26 mouse cellular contexts compared by ENCODE assay signal in genomic region chr7:114700871-114701270, GRCm38 (mm10). TPM values are rescaled to one million over a fixed set of nuclear protein-coding genes. Genes with fewer than 3 reads are reported as not detected.
A peak's percentile ranks its signal among the peaks of the same experiment; 100 is the strongest.
DNase-seq lines count a peak whose midpoint lies in the region; ATAC-seq and TF ChIP-seq lines count a peak whose summit lies in the region.
"Had no signal": no experiment of that assay in that cellular context is flagged by ENCODE, and none has a peak within 500 bp of the region (broad histone marks: within the 10 kb centered on the region; RNA-seq: fewer than 3 reads in every experiment).

No protein-coding gene starts in this region.

- no peak overlapping the region for H3K4me2 ChIP-seq in hindbrain, embryonic 14.5 days (replicated peaks)
- no peak overlapping the region for H3K4me2 ChIP-seq in neural tube, embryonic 15.5 days
- H3K4me2 ChIP-seq: embryonic facial prominence, embryonic 15.5 days; hindbrain, embryonic 13.5 days had no signal

- H3K4me1 ChIP-seq in hindbrain, embryonic 14.5 days (replicated peaks; ENCODE audit: control insufficient read depth, insufficient read depth, low read length): no peaks in the 10 kb centered on the region
- no peaks in the 10 kb centered on the region for H3K4me1 ChIP-seq in hindbrain, embryonic 10.5 days (replicated peaks)
- H3K4me1 ChIP-seq in neural tube, embryonic 15.5 days: no peaks in the 10 kb centered on the region
- H3K4me1 ChIP-seq: forebrain, embryonic 10.5 days; heart, embryonic 10.5 days; hindbrain, embryonic 13.5 days had no signal

- peak; percentile 24 for DNase-seq in hindbrain, embryonic 14.5 days (ENCODE audit: low spot score)
- no peak for DNase-seq in hindbrain, embryonic 10.5 days (ENCODE audit: low spot score)
- DNase-seq in retina, postnatal 1 day: peak; percentile 57
- no peak for DNase-seq in retina, embryonic 14.5 days (ENCODE audit: low spot score)
- peak; percentile 13 for DNase-seq in brain, embryonic 14.5 days (ENCODE audit: low read depth)
- no peak for DNase-seq in frontal cortex, postnatal 36 days (ENCODE audit: low spot score in 2 of 2)
- DNase-seq: adrenal gland, postnatal 14 days; cerebellum, adult 18-20 months; cerebellum, adult 9-11 months; cerebellum, postnatal 36 days; gastrocnemius, postnatal 10 days; heart, adult 18-20 months; heart, postnatal 10 days; heart, postnatal 4 days had no signal

- no peaks in the 10 kb centered on the region for H3K27me3 ChIP-seq in hindbrain, embryonic 14.5 days (ENCODE audit: control insufficient read depth, insufficient read depth, low read length)
- no peaks in the 10 kb centered on the region for H3K27me3 ChIP-seq in hindbrain, embryonic 10.5 days (ENCODE audit: insufficient read depth, poor library complexity, severe bottlenecking)
- no peaks in the 10 kb centered on the region for H3K27me3 ChIP-seq in neural tube, embryonic 15.5 days (replicated peaks)
- H3K27me3 ChIP-seq: embryonic facial prominence, embryonic 15.5 days; hindbrain, embryonic 13.5 days had no signal

- WGBS in hindbrain, embryonic 14.5 days: 60% methylated on average over 2 of the region's 2 CpGs
- WGBS in hindbrain, embryonic 10.5 days: 80% methylated on average over 2 of the region's 2 CpGs
- WGBS in neural tube, embryonic 15.5 days: 20% methylated on average over 2 of the region's 2 CpGs

- no peaks in the 10 kb centered on the region for H3K36me3 ChIP-seq in hindbrain, embryonic 14.5 days (replicated peaks; ENCODE audit: control insufficient read depth, insufficient read depth)
- H3K36me3 ChIP-seq in hindbrain, embryonic 10.5 days: no peaks in the 10 kb centered on the region
- H3K36me3 ChIP-seq in neural tube, embryonic 15.5 days: no peaks in the 10 kb centered on the region
- H3K36me3 ChIP-seq: embryonic facial prominence, embryonic 15.5 days; forebrain, embryonic 10.5 days; heart, embryonic 10.5 days; hindbrain, embryonic 13.5 days had no signal

- no peaks in the 10 kb centered on the region for H3K9me3 ChIP-seq in hindbrain, embryonic 14.5 days (ENCODE audit: control insufficient read depth, low read length)
- no peaks in the 10 kb centered on the region for H3K9me3 ChIP-seq in hindbrain, embryonic 10.5 days
- no peaks in the 10 kb centered on the region for H3K9me3 ChIP-seq in neural tube, embryonic 15.5 days (replicated peaks)
- H3K9me3 ChIP-seq: embryonic facial prominence, embryonic 15.5 days; forebrain, embryonic 10.5 days; heart, embryonic 10.5 days; hindbrain, embryonic 13.5 days had no signal

- no peak for ATAC-seq in hindbrain, embryonic 14.5 days (ENCODE audit: low FRiP score)
- no peak for ATAC-seq in megakaryocyte, adult 5-6 weeks (ENCODE audit: poor library complexity, severe bottlenecking)
- no peak for ATAC-seq in neural tube, embryonic 15.5 days (ENCODE audit: low FRiP score)
- ATAC-seq: activated CD4-positive, CD25-positive, alpha-beta regulatory T cell, adult 4 months; forebrain, embryonic 14.5 days had no signal

- H3K27ac ChIP-seq in hindbrain, embryonic 14.5 days: no peak overlapping the region
- no peak overlapping the region for H3K27ac ChIP-seq in hindbrain, embryonic 10.5 days
- no peak overlapping the region for H3K27ac ChIP-seq in neural tube, embryonic 15.5 days (replicated peaks)
- H3K27ac ChIP-seq: embryonic facial prominence, embryonic 15.5 days; forebrain, embryonic 10.5 days; heart, embryonic 10.5 days; hindbrain, embryonic 13.5 days had no signal

- TF ChIP-seq POLR2A in brain, embryonic 14.5 days (IDR thresholded peaks at IDR 0.05; ENCODE audit: borderline replicate concordance, extremely low read depth, insufficient read depth, insufficient read length, poor library complexity, severe bottlenecking): no peak

- TF ChIP-seq CTCF in brain, embryonic 14.5 days (IDR thresholded peaks at IDR 0.05; ENCODE audit: borderline replicate concordance, extremely low read depth, insufficient read depth, insufficient read length): no peak

- H3K4me3 ChIP-seq in hindbrain, embryonic 14.5 days (replicated peaks; ENCODE audit: low read length): no peak overlapping the region
- no peak overlapping the region for H3K4me3 ChIP-seq in hindbrain, embryonic 10.5 days
- H3K4me3 ChIP-seq in neural tube, embryonic 15.5 days (replicated peaks): no peak overlapping the region
- H3K4me3 ChIP-seq: embryonic facial prominence, embryonic 15.5 days; erythroblast, embryonic 14.5 days; forebrain, embryonic 10.5 days; heart, embryonic 10.5 days; hindbrain, embryonic 13.5 days had no signal

- no peak overlapping the region for H3K9ac ChIP-seq in hindbrain, embryonic 14.5 days
- H3K9ac ChIP-seq in neural tube, embryonic 15.5 days (replicated peaks): no peak overlapping the region
- H3K9ac ChIP-seq: embryonic facial prominence, embryonic 15.5 days; hindbrain, embryonic 13.5 days had no signal

RNA-seq across cellular contexts. Expression of gene Calcb, which starts 17.6 kb away (rescaled TPM):
- 11.2 and 11.6 TPM in 2 replicates for polyA plus RNA-seq in hindbrain, embryonic 14.5 days (2014; fragmentation: Nextera tagmentation; extraction: Ambion mirVana)
- polyA plus RNA-seq in hindbrain, embryonic 10.5 days (2016; fragmentation: Nextera tagmentation; extraction: Ambion mirVana): not detected in 2 replicates
- polyA plus RNA-seq in brain, embryonic 14.5 days (2012; rRNA removed): 0.33 and 0.77 TPM in 2 replicates
- not detected in 2 replicates for total RNA-seq in megakaryocyte, adult 5-6 weeks (2015)
- total RNA-seq in megakaryocyte, adult 5-6 weeks (2017): not detected in 2 replicates
- polyA plus RNA-seq in neural tube, embryonic 15.5 days (2015; fragmentation: Nextera tagmentation; extraction: Ambion mirVana): 19.9 and 28.0 TPM in 2 replicates
- total RNA-seq: adrenal gland, adult 18-20 months; adrenal gland, postnatal 14 days; gastrocnemius, postnatal 10 days; gastrocnemius, postnatal 4 days had no signal
- polyA plus RNA-seq: activated CD4-positive, CD25-positive, alpha-beta regulatory T cell, adult 4 months; erythroblast, embryonic 14.5 days; forebrain, embryonic 10.5 days; forebrain, embryonic 14.5 days; heart, embryonic 10.5 days; heart, embryonic 14.5 days had no signal

RNA-seq across cellular contexts. Expression of gene Insc, which starts 42.6 kb away (rescaled TPM):
- 2.9 and 3.1 TPM in 2 replicates for polyA plus RNA-seq in hindbrain, embryonic 14.5 days (2014; fragmentation: Nextera tagmentation; extraction: Ambion mirVana)
- polyA plus RNA-seq in hindbrain, embryonic 10.5 days (2016; fragmentation: Nextera tagmentation; extraction: Ambion mirVana): 8.1 and 11.1 TPM in 2 replicates
- 1.2 and 2.3 TPM in 2 replicates for polyA plus RNA-seq in brain, embryonic 14.5 days (2012; rRNA removed)
- not detected in 2 replicates for total RNA-seq in megakaryocyte, adult 5-6 weeks (2015)
- not detected in 2 replicates for total RNA-seq in megakaryocyte, adult 5-6 weeks (2017)
- polyA plus RNA-seq in neural tube, embryonic 15.5 days (2015; fragmentation: Nextera tagmentation; extraction: Ambion mirVana): 4.7 and 5.1 TPM in 2 replicates

Comparison
In these comparisons a context has a peak if more than half of its experiments do, and no peak if none do; other contexts are left out.
1. DNase-seq: peak in hindbrain, embryonic 14.5 days (single experiment), retina, postnatal 1 day (single experiment) and brain, embryonic 14.5 days (single experiment); none in hindbrain, embryonic 10.5 days (single experiment), retina, embryonic 14.5 days (single experiment) and frontal cortex, postnatal 36 days (0 of 2).